Mouse (Mus musculus) ES-Bruce4 (cell line): ENCODE measurements at regions not wholly inside any gene's neighbourhood (a gene's known extent, or its start where the extent isn't known, plus 50 kb on each side); places are given as distances from the start of the nearest gene placed in this dataset.

Source experiments
- H3K27ac ChIP-seq: 2 replicates; pipeline ENCODE4 v1.5.1; 2012; ENCODE audit warnings: low read length, inconsistent platforms; ENCODE audit not compliant: insufficient read depth
- H3K27me3 ChIP-seq: 2 replicates; pipeline ENCODE4 v1.6.1; 2012; ENCODE audit warnings: mild to moderate bottlenecking, low read length, inconsistent platforms; ENCODE audit not compliant: control insufficient read depth, poor library complexity, insufficient read depth, severe bottlenecking
- H3K36me3 ChIP-seq: 2 replicates; pipeline ENCODE4 v1.6.1; 2012; ENCODE audit warnings: inconsistent platforms, mild to moderate bottlenecking, low read length, moderate library complexity; ENCODE audit not compliant: control insufficient read depth, poor library complexity, insufficient read depth, severe bottlenecking
- H3K4me1 ChIP-seq: one replicate; pipeline ENCODE4 v1.8.1; 2011; ENCODE audit warnings: low read length; ENCODE audit not compliant: control insufficient read depth, insufficient read depth
- H3K4me3 ChIP-seq: 2 replicates; pipeline ENCODE4 v1.5.1; 2011; ENCODE audit warnings: low read depth, mild to moderate bottlenecking, low read length
- H3K9ac ChIP-seq: 2 replicates; pipeline ENCODE4 v1.6.1; 2012; ENCODE audit warnings: low read depth, mild to moderate bottlenecking, inconsistent platforms; ENCODE audit not compliant: poor library complexity, severe bottlenecking
- H3K9me3 ChIP-seq: replicated peaks from 2 replicates; pipeline ENCODE4 v1.6.1; 2012; ENCODE audit warnings: mild to moderate bottlenecking, low read length, inconsistent platforms; ENCODE audit not compliant: control insufficient read depth, poor library complexity, insufficient read depth, severe bottlenecking
- CTCF ChIP-seq: IDR thresholded peaks from one replicate; pipeline ENCODE4 v1.8.1; 2011; ENCODE audit warnings: low read depth, low read length
- EP300 ChIP-seq: IDR thresholded peaks from 2 replicates; pipeline ENCODE4 v1.6.1; 2011; ENCODE audit warnings: low read depth, low read length; ENCODE audit not compliant: insufficient read depth
- POLR2A ChIP-seq: IDR thresholded peaks from one replicate; pipeline ENCODE4 v1.8.1; 2011; ENCODE audit warnings: low read length; ENCODE audit not compliant: insufficient read depth

DNA sequence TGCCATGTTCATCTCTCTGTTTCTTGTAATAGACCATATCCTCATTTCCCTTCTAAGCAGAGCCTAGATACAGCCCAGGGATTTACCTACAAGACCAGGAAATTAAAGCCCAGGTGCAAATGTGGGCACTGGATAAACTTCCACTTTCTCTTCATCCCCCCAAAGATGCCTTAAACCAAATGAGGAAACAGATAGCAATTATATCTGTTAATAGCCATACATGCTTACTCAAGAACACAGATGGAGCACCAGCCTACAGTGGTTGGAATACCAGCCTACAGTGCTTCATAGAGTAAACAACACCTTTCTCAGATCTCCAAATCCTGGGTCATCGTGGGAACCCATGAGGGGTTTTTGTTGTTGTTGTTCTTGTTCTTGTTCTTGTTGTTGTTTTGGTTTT is 141.5 kb downstream of the Dhx15 start:
- TF ChIP-seq POLR2A = no peak
- no peak for TF ChIP-seq EP300
- no peak for TF ChIP-seq CTCF
- Histone ChIP-seq H3K27me3 (no peaks in the 10 kb centered on the region), H3K4me3 (no peak overlapping the region), H3K9me3 (no peaks in the 10 kb centered on the region), H3K4me1 (no peaks in the 10 kb centered on the region), H3K27ac (no peak overlapping the region), H3K9ac (no peak overlapping the region), H3K36me3 (no peaks in the 10 kb centered on the region)

DNA sequence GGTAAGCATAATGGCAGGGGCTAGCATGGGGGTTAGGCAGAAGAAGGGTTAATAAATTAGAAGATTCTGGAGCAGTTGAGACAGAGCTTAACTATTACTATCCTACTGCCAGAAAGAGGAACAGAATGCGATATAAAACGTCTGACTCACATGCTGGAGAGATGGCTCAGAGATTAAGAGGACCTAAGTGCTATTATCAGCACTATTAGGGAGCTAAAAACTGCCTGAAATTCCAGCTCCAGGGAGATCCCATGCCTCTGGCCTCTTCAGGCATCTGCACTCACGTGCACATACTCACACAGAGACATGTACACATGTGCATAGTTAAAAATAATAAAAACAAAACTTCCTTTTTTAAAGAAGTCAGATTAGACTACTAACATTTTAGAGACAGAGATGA is 143.6 kb downstream of the Dhx15 start:
- H3K27me3 ChIP-seq = no peaks in the 10 kb centered on the region
- H3K27ac ChIP-seq = no peak overlapping the region
- no peaks in the 10 kb centered on the region for H3K4me1 ChIP-seq
- H3K4me3 ChIP-seq = no peak overlapping the region
- no peaks in the 10 kb centered on the region for H3K9me3 ChIP-seq
- TF ChIP-seq EP300 (no peak), CTCF (no peak), POLR2A (no peak)
- no peak overlapping the region for H3K9ac ChIP-seq
- no peaks in the 10 kb centered on the region for H3K36me3 ChIP-seq

DNA sequence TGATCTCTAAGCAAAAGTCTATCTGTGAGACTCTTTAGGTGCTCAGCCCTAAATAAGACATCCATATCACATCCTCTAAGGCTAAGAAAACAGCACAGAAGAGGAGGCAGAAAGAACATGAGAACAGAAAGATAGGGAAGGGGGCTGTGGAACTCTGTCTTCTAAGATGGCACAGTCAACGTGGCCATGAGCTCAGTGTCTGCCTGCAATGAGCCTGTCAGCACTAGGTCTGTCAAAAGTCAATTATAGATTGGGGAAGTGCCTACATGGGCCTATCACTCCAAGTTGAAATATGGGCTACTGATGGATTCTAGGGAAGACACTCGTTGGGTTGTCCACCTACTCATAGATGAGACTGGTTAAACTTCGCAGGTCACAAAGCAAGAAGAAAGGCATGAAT is 146.2 kb downstream of the Dhx15 start:
- no peaks in the 10 kb centered on the region for H3K27me3 ChIP-seq
- no peak overlapping the region for H3K4me3 ChIP-seq
- H3K36me3 ChIP-seq = no peaks in the 10 kb centered on the region
- H3K27ac ChIP-seq = no peak overlapping the region
- H3K9ac ChIP-seq = no peak overlapping the region
- no peaks in the 10 kb centered on the region for H3K4me1 ChIP-seq
- H3K9me3 ChIP-seq = no peaks in the 10 kb centered on the region
- TF ChIP-seq EP300 (no peak), CTCF (no peak), POLR2A (no peak)

DNA sequence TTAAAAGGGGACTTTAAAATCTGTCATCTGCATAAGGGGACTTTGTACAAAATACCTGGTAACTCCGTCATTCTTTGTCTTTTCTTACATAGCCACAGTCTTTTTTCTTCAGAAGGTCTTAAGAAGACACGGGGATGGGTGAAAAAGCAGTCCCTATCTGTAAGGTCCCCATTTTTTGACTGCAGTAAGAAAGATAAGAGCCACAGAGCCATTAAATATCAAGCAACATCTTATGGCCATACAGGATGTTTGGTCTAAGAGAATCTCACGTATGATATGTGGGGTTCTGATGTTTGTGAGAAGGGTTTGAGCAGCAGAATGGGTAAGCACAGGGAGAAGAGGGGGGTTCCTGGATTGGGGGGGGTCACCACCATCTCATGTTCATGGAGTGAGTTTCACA is 148.9 kb downstream of the Dhx15 start:
- Histone ChIP-seq H3K9me3 (no peaks in the 10 kb centered on the region), H3K27me3 (no peaks in the 10 kb centered on the region), H3K4me3 (no peak overlapping the region), H3K9ac (no peak overlapping the region), H3K36me3 (no peaks in the 10 kb centered on the region), H3K4me1 (no peaks in the 10 kb centered on the region), H3K27ac (no peak overlapping the region)
- TF ChIP-seq EP300 = no peak

DNA sequence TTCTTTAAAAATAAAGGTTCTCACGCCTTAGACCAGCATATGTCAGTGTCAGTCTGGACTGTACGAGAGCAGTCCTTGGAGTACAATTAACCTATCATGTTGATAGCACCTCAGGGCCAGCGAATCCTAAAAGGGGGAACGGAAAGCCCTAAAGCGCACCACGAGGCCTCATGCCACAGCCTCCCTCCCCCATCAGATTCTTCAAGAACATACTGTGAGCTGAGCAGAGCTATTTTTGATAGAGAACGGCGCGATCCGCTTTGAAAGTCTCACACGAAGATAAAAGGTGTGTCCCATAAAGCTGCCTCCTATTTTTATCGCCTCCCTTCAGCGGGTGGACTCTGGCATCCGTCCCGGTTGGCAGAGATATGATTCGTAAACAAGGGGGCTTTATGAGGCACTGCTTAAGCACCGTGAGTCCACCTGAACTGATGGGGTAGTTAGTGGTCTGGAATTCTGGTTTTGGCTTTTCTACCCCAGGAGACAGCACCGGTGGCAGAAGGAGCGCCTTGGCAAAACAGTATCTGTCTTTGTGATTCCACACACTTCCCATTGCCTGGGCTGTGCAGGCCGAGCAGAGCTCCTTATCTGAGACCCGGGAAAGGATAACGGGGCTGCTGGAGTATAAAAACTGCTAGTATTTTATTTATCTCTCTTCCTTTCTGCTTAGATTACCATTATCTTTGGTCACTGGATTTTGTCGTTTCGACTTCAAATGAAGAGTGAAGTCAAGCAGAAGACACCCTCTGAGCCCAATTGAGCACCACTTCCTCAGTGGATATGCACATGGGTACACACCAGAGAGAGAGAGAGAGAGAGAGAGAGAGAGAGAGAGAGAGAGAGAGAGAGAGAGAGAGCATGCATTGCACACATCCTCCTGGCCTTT is 149.6 kb downstream of the Dhx15 start:
- TF ChIP-seq EP300 (no peak), CTCF (no peak), POLR2A (no peak)
- no peak overlapping the region for H3K27ac ChIP-seq

DNA sequence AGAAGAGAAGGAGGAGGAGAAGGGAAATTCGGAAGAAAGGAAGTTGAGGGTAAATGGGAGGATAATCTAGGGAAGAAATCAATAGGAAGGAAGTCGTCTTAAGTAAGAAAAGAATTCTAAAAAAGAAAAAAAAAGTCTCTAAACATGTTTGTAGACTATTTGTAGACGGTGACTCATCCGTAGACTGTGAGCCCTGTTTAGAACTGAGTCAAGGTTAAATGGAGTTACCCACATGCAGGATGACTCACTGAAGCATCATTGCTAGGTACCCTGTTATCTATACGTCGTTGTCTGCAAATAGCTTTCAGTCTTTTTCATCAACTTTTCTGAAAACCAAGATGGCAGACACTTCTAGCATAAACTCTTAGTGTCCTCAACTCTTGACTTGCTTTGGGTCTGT is 155.0 kb downstream of the Dhx15 start:
- no peaks in the 10 kb centered on the region for H3K9me3 ChIP-seq
- no peak overlapping the region for H3K4me3 ChIP-seq
- no peaks in the 10 kb centered on the region for H3K4me1 ChIP-seq
- TF ChIP-seq EP300 (no peak), POLR2A (no peak), CTCF (no peak)
- H3K36me3 ChIP-seq = no peaks in the 10 kb centered on the region
- no peak overlapping the region for H3K9ac ChIP-seq
- no peaks in the 10 kb centered on the region for H3K27me3 ChIP-seq
- no peak overlapping the region for H3K27ac ChIP-seq

More for the DNA sequence above, 149.6 kb downstream of the Dhx15 start:
- Histone ChIP-seq H3K27me3 (no peaks in the 10 kb centered on the region), H3K9ac (no peak overlapping the region), H3K9me3 (no peaks in the 10 kb centered on the region), H3K4me3 (no peak overlapping the region), H3K4me1 (no peaks in the 10 kb centered on the region), H3K36me3 (no peaks in the 10 kb centered on the region)
